Mouse (Mus musculus): ENCODE measurements around the gene Xrcc3.

DNA sequence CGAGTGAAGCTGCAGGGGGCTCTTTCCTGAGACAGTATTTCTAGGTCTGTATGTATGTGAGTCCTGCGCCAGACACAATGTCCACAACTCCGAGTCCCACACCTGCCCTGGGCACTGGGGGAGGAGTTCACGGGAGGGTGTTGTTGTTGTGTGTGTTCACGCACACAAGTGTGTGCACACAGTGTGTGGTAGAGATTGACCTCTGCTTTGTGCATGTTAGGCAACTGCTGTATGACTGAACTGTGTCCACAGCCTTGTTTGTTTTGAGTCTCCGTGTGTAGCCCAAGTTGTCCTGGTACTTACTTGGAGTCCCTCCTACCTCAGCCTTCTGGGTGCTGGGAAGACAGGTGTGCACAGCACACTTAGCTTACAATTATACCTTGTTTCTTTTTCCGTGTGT, 23.0 kb downstream of the Xrcc3 start:
- TF ChIP-seq CTCF (IDR thresholded peaks at IDR 0.05; ENCODE audit: low read depth) (no peak), EP300 (optimal IDR thresholded peaks at IDR 0.05) (no peak)
